Mouse (Mus musculus) limb, embryonic 10.5 days (tissue): ENCODE data around the gene Eif4a2. TPM values are rescaled to one million over a fixed set of nuclear protein-coding genes. Genes with fewer than 3 reads are reported as not detected.
A peak's percentile ranks its signal among the peaks of the same experiment; 100 is the strongest.
"Not testable (repeated sequence)": the region's sequence is repeated elsewhere in the genome, so short reads cannot be mapped to it uniquely, and the experiment has no call there.

Experiments used
- DNase-seq: peaks from one replicate; pipeline ENCODE4 v3.0.0-alpha.2; 2017; ENCODE audit warnings: low spot score
- H3K27ac ChIP-seq: fragments of 300-500 bp; sonication (generic); 2 replicates; pipeline ENCODE4 v1.5.1; 2016; ENCODE audit warnings: mild to moderate bottlenecking
- H3K27me3 ChIP-seq: fragments of 300-500 bp; sonication (generic); 2 replicates; pipeline ENCODE4 v1.6.1; 2016; ENCODE audit warnings: low read depth, mild to moderate bottlenecking; ENCODE audit not compliant: poor library complexity, severe bottlenecking
- H3K36me3 ChIP-seq: fragments of 300-500 bp; sonication (generic); 2 replicates; pipeline ENCODE4 v1.6.1; 2016; ENCODE audit warnings: mild to moderate bottlenecking, moderate library complexity
- H3K4me1 ChIP-seq: fragments of 300-500 bp; sonication (generic); 2 replicates; pipeline ENCODE4 v1.6.1; 2016
- H3K4me3 ChIP-seq: fragments of 300-500 bp; sonication (generic); 2 replicates; pipeline ENCODE4 v1.5.1; 2016; ENCODE audit warnings: mild to moderate bottlenecking, moderate library complexity
- H3K9me3 ChIP-seq: fragments of 300-500 bp; sonication (generic); replicated peaks from 2 replicates; pipeline ENCODE4 v1.6.1; 2016; ENCODE audit warnings: mild to moderate bottlenecking
- WGBS: fragments of 180-500 bp; shearing (Covaris S2); methylation state at CpG from one replicate; pipeline ENCODE4 v1.1.7; 2016; 5-methylcytosine and 5-hydroxymethylcytosine counted together
- polyA plus RNA-seq: library from polyadenylated mRNA; unstranded; fragments of >200 nt; fragmentation: Nextera tagmentation; extraction: Ambion mirVana; gene quantifications from 2 replicates; pipeline ENCODE4 v1.2.1, GENCODE M21; 2016

The Eif4a2 gene
- polyA plus RNA-seq: 161 and 181 TPM in 2 replicates

DNA sequence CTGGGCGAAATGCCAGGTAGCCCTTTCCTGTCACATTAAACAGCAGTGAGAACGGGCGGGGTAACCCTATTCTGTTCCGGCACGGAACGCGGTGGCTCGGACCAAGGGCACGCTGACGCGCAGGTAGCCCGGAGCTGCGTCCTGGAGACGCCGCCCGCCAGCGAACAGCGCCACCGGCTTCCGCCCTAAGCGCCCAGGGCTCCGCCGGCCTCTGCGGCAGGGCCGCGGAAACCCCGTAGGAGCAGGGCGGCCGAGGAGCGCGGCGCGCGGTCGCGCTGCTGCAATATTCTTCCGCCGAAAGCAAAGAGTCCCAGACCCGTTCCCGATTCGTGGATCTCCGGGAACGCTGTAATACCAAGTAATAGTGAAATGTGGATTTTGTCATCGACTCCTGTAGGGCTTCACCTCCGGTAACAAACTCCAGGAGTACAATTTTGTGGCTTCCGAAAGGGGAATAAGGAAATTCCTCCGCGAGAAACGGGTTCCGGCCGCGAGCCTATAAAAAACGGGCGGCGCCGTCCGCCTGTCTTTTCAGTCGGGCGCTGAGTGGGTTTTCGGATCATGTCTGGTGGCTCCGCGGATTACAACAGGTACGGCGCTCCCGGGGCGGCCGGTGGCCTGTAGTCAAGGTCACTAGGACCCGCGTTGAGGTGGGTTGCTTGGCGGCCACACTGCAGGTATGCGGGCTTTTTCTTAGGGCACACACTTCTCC, at the start of gene Eif4a2:
TSS of gene Eif4a2 (plus strand) at position 214 of the 712 bp plus-strand sequence.
- Histone ChIP-seq H3K4me1 (peaks cover 21% of the 10 kb centered on the region), H3K27ac (peak within 1 kb of the TSS; percentile 99), H3K9me3 (no peaks in the 10 kb centered on the region), H3K4me3 (peak within 1 kb of the TSS; percentile 96), H3K36me3 (peaks cover 43% of the 10 kb centered on the region), H3K27me3 (no peaks in the 10 kb centered on the region)
- peak; percentile 91 for DNase-seq
- under 1% methylated on average over 71 of the region's 71 CpGs for WGBS

- not testable (repeated sequence) for H3K27me3 ChIP-seq, H3K4me1 ChIP-seq, H3K27ac ChIP-seq, DNase-seq, H3K4me3 ChIP-seq, H3K9me3 ChIP-seq, H3K36me3 ChIP-seq
- 84% methylated on average over 1 of the region's 1 CpGs for WGBS
Observed at GRCm38 (mm10) chr16:23057668-23058447, 49.4 kb upstream of the Eif4a2 start, which contains the start of gene Kng1. Gene Kng1, plus strand, starts transcription at chr16:23057865.

GRCm38 (mm10) chr16:23059630-23060029, 47.6 kb upstream of the Eif4a2 start:
- WGBS: 86% methylated on average over 4 of the region's 4 CpGs

DNA sequence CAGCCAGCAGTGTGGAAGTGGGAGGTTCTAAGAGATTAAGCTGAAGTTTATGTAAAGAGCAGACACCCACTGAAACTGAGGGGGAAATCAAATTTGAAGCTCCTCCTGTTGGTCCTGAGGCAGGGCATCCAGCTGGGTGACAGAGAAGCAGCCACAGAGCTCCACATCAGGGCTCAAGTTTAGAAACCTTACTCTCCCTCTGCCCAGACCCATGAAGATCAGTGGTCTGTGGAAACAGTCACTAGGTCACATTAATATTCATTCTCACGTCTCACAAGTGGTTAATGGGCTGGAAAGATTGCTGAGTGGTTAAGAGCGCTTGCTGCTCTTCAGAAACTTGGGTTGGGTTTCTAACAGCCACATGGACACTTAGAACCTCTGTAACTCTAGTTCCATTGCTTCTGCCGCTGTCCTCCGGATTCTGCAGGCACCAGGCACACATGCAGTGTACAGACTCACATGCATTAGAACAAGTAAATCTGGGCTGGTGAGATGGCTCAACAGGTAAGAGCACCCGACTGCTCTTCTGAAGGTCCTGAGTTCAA, 46.4 kb upstream of the Eif4a2 start:
- H3K4me3 ChIP-seq, H3K36me3 ChIP-seq, H3K4me1 ChIP-seq, H3K9me3 ChIP-seq, H3K27me3 ChIP-seq, DNase-seq, H3K27ac ChIP-seq: not testable (repeated sequence)
- 92% methylated on average over 5 of the region's 5 CpGs for WGBS

More at GRCm38 (mm10) chr16:23059630-23060029, 47.6 kb upstream of the Eif4a2 start:
- H3K9me3 ChIP-seq, H3K27ac ChIP-seq, H3K27me3 ChIP-seq, DNase-seq, H3K4me3 ChIP-seq, H3K36me3 ChIP-seq, H3K4me1 ChIP-seq: not testable (repeated sequence)

- H3K4me1 ChIP-seq: not testable (repeated sequence)
- WGBS: 87% methylated on average over 6 of the region's 6 CpGs
Observed at GRCm38 (mm10) chr16:23077516-23077915, 29.7 kb upstream of the Eif4a2 start.

DNA sequence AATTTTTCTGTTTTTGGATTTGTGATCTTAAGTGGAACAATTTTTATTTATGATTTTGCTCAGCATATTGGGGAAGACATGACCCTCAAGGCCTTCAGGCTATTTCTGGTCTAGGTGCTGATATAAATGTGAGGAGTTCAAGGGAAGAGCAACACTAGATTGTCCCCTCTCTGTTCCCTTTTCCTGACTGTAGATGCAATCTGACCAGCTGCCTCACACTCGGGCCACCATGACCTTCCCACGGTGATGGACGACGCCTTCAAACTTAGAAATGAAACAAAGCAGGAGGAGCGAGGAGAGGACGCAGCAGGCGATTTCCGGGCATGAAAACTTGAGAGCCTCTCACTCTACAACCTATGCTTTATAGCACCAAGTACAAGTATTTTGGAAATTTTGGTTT, 20.1 kb upstream of the Eif4a2 start:
- WGBS: 82% methylated on average over 8 of the region's 8 CpGs
- H3K4me3 ChIP-seq, H3K9me3 ChIP-seq, H3K27ac ChIP-seq, H3K27me3 ChIP-seq, H3K36me3 ChIP-seq, H3K4me1 ChIP-seq, DNase-seq: not testable (repeated sequence)

More at GRCm38 (mm10) chr16:23077516-23077915, 29.7 kb upstream of the Eif4a2 start:
- not testable (repeated sequence) for H3K27ac ChIP-seq, H3K27me3 ChIP-seq, DNase-seq, H3K9me3 ChIP-seq, H3K36me3 ChIP-seq, H3K4me3 ChIP-seq

DNA sequence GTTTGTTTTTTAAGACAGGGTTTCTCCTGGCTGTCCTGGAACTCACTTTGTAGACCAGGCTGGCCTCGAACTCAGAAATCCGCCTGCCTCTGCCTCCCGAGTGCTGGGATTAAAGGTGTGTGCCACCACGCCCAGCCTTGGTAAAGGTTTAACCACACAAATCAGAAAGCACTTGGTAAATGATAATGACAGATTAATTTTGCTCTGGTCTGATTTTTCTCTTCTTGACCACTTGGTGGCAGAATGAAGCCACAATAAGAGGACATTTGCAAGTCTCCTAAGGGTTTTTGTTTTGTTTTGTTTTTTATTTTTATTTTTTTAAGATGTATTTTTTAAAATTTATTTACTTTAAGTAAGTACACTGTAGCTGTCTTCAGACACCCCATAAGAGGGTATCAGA, 19.5 kb upstream of the Eif4a2 start:
- not testable (repeated sequence) for DNase-seq, H3K27me3 ChIP-seq, H3K4me1 ChIP-seq, H3K27ac ChIP-seq, H3K36me3 ChIP-seq, H3K4me3 ChIP-seq, H3K9me3 ChIP-seq
- WGBS: 62% methylated on average over 4 of the region's 4 CpGs

DNA sequence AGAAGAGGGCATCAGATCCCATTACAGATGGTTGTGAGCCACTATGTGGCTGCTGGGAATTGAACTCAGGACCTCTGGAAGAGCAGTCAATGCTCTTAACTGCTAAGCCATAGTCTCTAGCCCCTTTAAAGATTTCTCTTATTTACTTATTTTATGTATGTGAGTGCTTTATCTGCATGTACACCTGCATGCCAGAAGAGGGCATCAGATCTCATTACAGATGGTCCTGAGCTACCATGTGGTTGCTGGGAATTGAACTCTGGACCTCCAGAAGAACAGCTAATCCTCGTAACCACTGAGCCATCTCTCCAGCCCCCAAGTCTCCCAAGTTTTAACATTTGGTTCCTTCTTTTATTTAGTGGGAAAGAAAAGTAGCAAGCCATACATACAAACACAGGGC, 18.8 kb upstream of the Eif4a2 start:
- not testable (repeated sequence) for H3K27me3 ChIP-seq, H3K4me3 ChIP-seq, DNase-seq, H3K36me3 ChIP-seq, H3K9me3 ChIP-seq, H3K4me1 ChIP-seq, H3K27ac ChIP-seq
- 95% methylated on average over 1 of the region's 1 CpGs for WGBS

DNA sequence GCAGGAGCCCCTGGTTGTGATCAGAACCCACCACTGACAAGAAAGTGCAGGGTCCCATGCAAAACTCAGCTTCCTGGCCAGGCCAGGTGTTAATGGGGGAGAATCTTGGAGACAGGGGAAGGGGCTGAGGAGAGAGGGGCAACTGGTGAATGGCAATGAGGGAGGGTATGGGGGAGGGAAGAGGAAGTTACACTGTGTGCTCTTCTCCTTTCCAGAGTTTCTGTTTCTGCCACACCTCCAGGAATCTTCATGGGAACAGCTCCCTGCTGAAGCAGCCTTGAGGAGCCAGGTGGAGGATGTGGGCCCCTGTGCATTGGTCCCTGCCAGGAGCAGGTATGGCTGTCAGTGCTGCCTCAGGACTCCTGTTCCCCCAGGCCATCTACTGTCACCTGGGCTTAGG, 15.9 kb upstream of the Eif4a2 start:
- DNase-seq, H3K36me3 ChIP-seq, H3K4me1 ChIP-seq, H3K27me3 ChIP-seq, H3K4me3 ChIP-seq, H3K9me3 ChIP-seq, H3K27ac ChIP-seq: not testable (repeated sequence)

- Histone ChIP-seq H3K36me3 (no peaks in the 10 kb centered on the region), H3K27me3 (no peaks in the 10 kb centered on the region), H3K9me3 (no peaks in the 10 kb centered on the region), H3K4me1 (no peaks in the 10 kb centered on the region), H3K27ac (no peak overlapping the region), H3K4me3 (no peak overlapping the region)
- DNase-seq: no peak
- WGBS: 86% methylated on average over 13 of the region's 13 CpGs
Observed at GRCm38 (mm10) chr16:23093321-23093953, 13.8 kb upstream of the Eif4a2 start.

DNA sequence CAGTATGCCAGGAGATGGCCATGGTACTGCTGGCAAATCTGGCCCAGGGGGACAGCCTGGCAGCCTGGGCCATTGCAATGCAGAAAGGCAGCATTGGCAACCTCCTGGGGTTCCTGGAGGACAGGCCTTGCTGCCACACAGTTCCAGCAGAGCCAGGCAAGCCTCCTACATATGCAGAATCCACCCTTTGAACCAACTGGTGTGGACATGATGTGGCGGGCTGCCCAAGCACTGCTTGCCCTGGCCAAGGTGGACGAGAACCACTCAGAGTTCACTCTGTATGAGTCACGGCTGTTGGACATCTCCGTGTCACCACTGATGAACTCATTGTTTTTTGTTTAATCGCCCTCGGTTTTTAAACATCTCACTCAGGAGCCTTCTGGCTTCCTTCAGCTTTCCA, 13.1 kb upstream of the Eif4a2 start:
- H3K36me3 ChIP-seq: no peaks in the 10 kb centered on the region
- 90% methylated on average over 6 of the region's 6 CpGs for WGBS
- H3K4me3 ChIP-seq: no peak overlapping the region
- H3K27me3 ChIP-seq: no peaks in the 10 kb centered on the region
- no peak overlapping the region for H3K27ac ChIP-seq
- no peaks in the 10 kb centered on the region for H3K9me3 ChIP-seq
- no peaks in the 10 kb centered on the region for H3K4me1 ChIP-seq
- DNase-seq: no peak

DNA sequence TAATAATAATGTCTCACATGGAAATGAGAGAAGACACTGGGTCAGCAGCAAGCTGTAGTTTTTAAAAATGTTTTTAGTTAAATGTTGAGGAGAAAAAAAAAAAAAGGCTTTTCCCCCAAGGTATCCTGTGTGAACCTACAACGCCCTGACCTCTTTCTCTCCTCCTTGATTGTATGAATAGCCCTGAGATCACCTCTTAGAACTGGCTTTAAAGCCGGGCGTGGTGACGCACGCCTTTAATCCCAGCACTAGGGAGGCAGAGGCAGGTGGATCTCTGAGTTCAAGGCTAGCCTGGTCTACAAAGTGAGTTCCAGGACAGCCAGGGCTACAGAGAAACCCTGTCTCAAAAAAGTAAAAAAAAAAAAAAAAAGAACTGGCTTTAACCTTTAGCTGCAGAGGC, 11.7 kb upstream of the Eif4a2 start:
- not testable (repeated sequence) for H3K36me3 ChIP-seq, H3K9me3 ChIP-seq, H3K27me3 ChIP-seq, DNase-seq, H3K27ac ChIP-seq, H3K4me3 ChIP-seq
- 97% methylated on average over 5 of the region's 5 CpGs for WGBS
- H3K4me1 ChIP-seq: peaks cover 13% of the 10 kb centered on the region

- peaks cover 17% of the 10 kb centered on the region for H3K4me1 ChIP-seq
- not testable (repeated sequence) for H3K27ac ChIP-seq, DNase-seq, H3K27me3 ChIP-seq, H3K36me3 ChIP-seq, H3K4me3 ChIP-seq, H3K9me3 ChIP-seq
- 96% methylated on average over 1 of the region's 1 CpGs for WGBS
Observed at GRCm38 (mm10) chr16:23096886-23097285, 10.4 kb upstream of the Eif4a2 start.
